Mouse (Mus musculus): ENCODE measurements at regions not wholly inside any gene's neighbourhood (a gene's known extent, or its start where the extent isn't known, plus 50 kb on each side); places are given as distances from the start of the nearest gene placed in this dataset.
"Not testable (repeated sequence)": the region's sequence is repeated elsewhere in the genome, so short reads cannot be mapped to it uniquely, and the experiment has no call there.

DNA sequence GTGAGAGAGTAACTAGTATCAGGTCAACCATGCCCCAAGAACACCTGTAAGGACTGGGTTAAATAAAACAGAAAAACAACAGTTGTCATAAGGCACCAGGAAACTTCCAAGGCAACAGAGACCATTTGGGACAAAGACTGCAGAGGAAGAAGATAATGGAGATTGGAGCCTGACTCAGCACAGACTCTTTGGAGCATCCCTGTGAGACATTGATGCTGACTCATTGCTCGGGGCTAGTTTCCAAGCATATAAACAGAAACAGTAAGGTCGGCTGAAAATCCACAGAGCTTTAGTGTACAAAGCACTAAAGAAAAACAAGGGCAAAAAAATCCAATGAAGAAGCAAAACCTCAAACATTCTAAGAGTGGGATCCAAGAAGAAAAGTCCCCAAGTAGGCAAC is 386.3 kb downstream of the Epm2a start:
- ATAC-seq: no peak
- POLR2A ChIA-PET: no interaction called here
- in situ Hi-C loops (cut with MboI; ENCODE audit: low pct_unique_long_range_greater_than_20kb): no loop called here
- no peaks in the 10 kb centered on the region for H3K27me3 ChIP-seq
- CTCF ChIA-PET: interaction anchor here (1.3 kb wide), 1 partner anchor 23 kb away, joined by 3 read pairs; no protein-coding TSS in a partner anchor
- TF ChIP-seq CTCF (IDR thresholded peaks at IDR 0.05): no peak
- no peak for DNase-seq (ENCODE audit: low read depth, low spot score)

DNA sequence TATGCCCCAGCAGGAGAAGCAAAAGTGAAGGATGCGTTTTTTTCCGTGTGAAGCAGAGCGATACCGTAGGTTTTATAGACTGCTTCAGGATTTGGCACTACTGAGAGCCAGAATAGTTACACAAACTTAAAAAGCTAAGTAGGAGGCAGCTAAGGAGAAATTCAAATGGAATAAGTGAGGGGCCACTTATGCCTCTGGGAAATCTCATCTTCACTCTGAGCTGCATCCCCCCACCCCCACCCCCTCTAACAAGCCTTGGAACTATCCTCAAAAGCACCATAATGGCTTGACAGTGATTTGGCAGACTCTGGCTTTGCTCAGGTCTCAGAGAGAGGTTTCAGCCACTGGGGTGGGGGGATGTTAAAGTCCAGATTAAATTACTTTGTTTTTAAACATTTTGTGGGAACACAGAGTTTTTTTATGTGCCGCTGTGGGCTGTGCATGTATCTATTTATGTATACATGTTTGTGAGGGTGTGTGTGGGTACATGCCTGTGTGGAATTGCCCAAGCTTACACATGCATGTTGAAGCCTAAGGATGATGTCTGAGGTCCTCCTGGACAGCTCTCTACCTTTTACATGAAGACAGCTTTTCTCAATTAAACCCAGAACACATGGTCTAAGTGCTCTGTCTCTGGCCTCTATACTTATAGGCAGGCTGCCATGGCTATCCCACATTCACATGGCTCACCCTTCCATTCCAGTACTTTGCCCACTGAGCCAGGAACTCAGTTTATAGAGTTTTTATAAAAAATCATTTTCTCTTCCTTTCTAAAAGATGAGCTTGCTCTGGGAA is 396.6 kb downstream of the Epm2a start:
- ATAC-seq (no peak), DNase-seq (ENCODE audit: low read depth, low spot score) (no peak)
- ChIA-PET POLR2A (interaction anchor here (0.9 kb wide), 1 partner anchor 275 kb away, joined by 4 read pairs; no protein-coding TSS in a partner anchor), CTCF (interaction anchor here (1.2 kb wide), 1 partner anchor 19 kb away, joined by 3 read pairs; no protein-coding TSS in a partner anchor)
- no peaks in the 10 kb centered on the region for H3K27me3 ChIP-seq
- TF ChIP-seq CTCF (IDR thresholded peaks at IDR 0.05): no peak
- in situ Hi-C loops (cut with MboI; ENCODE audit: low pct_unique_long_range_greater_than_20kb): no loop called here

DNA sequence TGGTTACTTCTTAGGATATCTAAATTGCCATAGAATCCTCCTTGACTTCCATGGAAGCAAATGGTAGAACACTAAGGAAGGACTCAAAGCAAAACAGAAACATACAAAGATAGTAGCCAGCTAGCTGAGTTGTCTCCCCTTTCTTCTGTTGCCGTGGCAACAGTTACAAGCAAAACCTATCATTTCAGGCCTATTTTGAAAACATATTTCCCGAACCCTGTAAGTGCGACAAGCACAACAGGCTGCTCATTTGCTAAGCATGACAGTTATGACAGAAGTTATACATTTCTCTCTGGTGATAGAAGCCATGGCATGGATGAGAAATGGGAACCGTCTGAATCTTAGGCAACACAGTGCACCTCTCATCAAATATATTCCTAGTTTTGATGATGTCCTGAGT is 402.4 kb downstream of the Epm2a start:
- POLR2A ChIA-PET: no interaction called here
- in situ Hi-C loops (cut with MboI; ENCODE audit: low pct_unique_long_range_greater_than_20kb): no loop called here

DNA sequence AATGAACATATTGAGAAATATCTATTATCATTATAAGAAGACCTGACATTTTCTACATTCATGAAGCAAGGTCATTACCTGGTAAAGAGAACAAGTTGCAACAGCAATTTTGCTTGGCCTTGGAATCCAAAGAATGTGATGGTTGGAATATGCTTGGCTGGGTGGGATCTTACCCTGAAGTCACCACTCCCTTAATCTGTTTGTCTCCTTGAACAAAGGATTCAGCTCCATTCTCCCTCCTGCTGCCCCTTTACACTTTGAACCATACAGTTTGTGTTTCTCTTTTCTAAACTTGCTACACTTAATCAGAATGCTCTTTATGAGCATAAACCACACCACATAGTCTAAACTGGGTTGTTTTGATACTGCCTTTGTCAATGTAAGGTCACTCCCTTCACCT is 403.8 kb downstream of the Epm2a start:
- in situ Hi-C loops (cut with MboI; ENCODE audit: low pct_unique_long_range_greater_than_20kb): no loop called here
- ChIA-PET POLR2A (no interaction called here), CTCF (no interaction called here)
- no peak for ATAC-seq
- no peaks in the 10 kb centered on the region for H3K27me3 ChIP-seq
- DNase-seq (ENCODE audit: low read depth, low spot score): no peak
- TF ChIP-seq CTCF (IDR thresholded peaks at IDR 0.05): no peak

More for the DNA sequence above, 402.4 kb downstream of the Epm2a start:
- CTCF ChIA-PET: no interaction called here
- H3K27me3 ChIP-seq: no peaks in the 10 kb centered on the region
- no peak for TF ChIP-seq CTCF (IDR thresholded peaks at IDR 0.05)
- no peak for DNase-seq (ENCODE audit: low read depth, low spot score)
- no peak for ATAC-seq

DNA sequence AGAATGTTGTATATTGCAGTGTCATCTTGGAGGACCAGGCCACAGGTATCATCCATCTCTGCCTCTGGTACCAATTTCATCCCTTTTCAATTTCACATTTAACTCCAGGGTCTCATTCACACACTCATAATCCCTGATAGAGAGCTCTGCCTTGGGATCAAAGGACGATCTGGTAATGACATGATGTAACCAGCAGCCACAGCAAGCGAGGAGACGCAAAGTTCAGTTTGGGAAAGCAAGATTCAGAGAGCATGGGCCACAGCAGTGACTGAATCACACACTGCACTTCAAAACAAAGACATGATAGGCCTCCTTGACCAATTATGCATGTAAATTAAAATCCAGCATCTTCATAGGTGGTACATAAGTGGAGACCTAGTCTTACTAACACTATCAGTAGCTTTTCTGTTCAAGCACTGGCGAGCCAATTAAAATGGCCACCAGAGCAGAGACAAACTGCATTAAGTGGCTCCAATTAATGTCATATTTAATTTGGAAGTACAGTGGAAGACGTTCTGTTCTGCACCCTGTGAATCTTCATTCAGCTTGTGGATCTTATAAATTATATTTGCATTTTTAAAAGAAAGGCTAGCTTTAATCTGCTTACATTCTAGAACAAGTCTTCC is 412.0 kb downstream of the Epm2a start:
- H3K27me3 ChIP-seq: no peaks in the 10 kb centered on the region
- CTCF ChIA-PET: no interaction called here
- in situ Hi-C loops (cut with MboI; ENCODE audit: low pct_unique_long_range_greater_than_20kb): no loop called here
- POLR2A ChIA-PET: no interaction called here
- ATAC-seq (no peak), DNase-seq (ENCODE audit: low read depth, low spot score) (no peak)
- no peak for TF ChIP-seq CTCF (IDR thresholded peaks at IDR 0.05)

DNA sequence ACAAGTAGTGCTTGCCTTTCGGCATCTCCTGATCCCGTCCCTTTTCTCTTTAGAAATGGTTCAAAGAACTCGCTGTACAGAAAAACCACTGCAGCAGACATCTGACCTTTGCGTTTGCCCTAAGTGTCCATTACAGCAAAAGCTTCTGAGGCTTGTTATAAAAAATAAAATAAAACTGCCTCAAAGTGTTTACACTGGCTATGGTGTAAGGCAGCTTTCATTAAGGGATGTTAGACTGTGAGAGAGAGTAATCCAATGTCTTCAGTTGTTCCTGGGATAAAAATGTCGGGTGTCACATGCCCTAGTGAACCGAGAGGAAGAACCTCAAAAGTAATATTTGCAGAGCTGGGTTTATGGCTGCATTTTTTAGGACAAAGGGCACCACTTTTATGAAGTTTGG is 434.7 kb downstream of the Epm2a start:
- POLR2A ChIA-PET: no interaction called here
- in situ Hi-C loops (cut with MboI; ENCODE audit: low pct_unique_long_range_greater_than_20kb): no loop called here
- DNase-seq (ENCODE audit: low read depth, low spot score) (no peak), ATAC-seq (no peak)
- CTCF ChIA-PET: interaction anchor here (2.2 kb wide), 1 partner anchor 9 kb away, joined by 5 read pairs; no protein-coding TSS in a partner anchor
- no peak for TF ChIP-seq CTCF (IDR thresholded peaks at IDR 0.05)
- H3K27me3 ChIP-seq: no peaks in the 10 kb centered on the region

DNA sequence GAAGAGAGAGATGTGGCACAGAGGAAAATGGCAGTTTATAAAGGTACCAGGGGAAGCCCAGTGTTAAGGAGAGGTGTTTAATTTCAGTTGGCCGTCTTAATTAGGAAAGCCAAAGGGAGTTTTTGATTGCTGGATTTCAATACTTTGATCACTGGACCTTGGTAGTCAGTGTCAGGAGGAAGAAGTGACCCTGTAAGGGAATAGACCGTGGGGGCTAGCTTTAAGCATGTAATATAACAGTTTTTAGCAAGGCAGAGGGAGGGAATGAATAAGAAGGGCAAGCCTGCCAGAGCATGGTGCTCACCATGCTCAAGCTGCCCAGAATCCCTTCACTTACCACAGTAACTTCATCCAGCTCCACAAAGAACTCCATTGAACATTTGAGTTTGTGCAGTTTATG is 437.1 kb downstream of the Epm2a start:
- in situ Hi-C loops (cut with MboI; ENCODE audit: low pct_unique_long_range_greater_than_20kb): no loop called here
- no peak for TF ChIP-seq CTCF (IDR thresholded peaks at IDR 0.05)
- ATAC-seq (no peak), DNase-seq (ENCODE audit: low read depth, low spot score) (no peak)
- POLR2A ChIA-PET: no interaction called here
- no peaks in the 10 kb centered on the region for H3K27me3 ChIP-seq
- CTCF ChIA-PET: no interaction called here

DNA sequence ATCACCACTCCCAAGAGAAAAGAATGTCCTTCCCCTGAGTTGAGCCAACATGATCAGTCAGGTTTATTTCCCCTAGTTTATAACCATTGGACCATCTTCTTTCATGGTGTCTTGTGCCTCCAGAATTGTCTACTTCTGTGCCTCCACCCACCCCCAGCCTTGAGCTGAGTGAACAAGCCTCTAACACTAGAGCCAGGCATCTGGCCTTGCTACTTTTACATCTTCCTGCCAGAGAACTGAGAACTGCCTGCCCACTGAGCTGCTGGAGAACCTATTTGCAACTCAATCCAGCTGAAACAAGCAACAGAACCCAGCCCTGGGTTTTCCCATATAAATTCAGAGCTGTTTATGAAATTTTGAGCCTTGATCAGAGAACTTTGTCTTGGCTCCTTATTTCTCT is 444.0 kb downstream of the Epm2a start:
- in situ Hi-C loops (cut with MboI; ENCODE audit: low pct_unique_long_range_greater_than_20kb): no loop called here
- POLR2A ChIA-PET: no interaction called here
- ATAC-seq (no peak), DNase-seq (ENCODE audit: low read depth, low spot score) (no peak)
- TF ChIP-seq CTCF (IDR thresholded peaks at IDR 0.05): no peak
- H3K27me3 ChIP-seq: no peaks in the 10 kb centered on the region
- CTCF ChIA-PET: interaction anchor here (1.9 kb wide), 1 partner anchor 10 kb away, joined by 5 read pairs; no protein-coding TSS in a partner anchor

DNA sequence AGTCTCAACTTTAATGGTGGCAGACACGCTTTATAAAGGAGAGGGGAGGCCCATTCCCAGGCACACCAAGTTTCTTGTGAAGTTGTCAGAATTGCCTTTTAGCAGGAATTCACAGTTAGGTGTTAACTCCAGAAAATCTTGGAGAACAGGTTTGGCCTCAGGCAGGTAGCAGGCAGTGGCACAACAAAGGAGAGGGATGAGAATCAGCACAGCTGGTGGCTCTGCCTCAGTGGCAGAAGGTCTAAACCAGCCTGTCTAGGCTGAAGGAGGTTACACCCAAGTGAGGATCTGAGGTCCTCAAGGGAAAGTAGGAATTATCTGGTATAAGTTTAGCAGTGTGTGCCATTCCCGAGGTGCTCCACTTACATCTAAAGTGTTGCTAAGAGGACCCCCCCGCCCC is 456.3 kb downstream of the Epm2a start:
- no peaks in the 10 kb centered on the region for H3K27me3 ChIP-seq
- CTCF ChIA-PET: interaction anchor here (1.6 kb wide), 1 partner anchor 16 kb away, joined by 3 read pairs; no protein-coding TSS in a partner anchor
- TF ChIP-seq CTCF (IDR thresholded peaks at IDR 0.05): no peak
- DNase-seq (ENCODE audit: low read depth, low spot score) (no peak), ATAC-seq (no peak)
- in situ Hi-C loops (cut with MboI; ENCODE audit: low pct_unique_long_range_greater_than_20kb): no loop called here
- POLR2A ChIA-PET: no interaction called here

DNA sequence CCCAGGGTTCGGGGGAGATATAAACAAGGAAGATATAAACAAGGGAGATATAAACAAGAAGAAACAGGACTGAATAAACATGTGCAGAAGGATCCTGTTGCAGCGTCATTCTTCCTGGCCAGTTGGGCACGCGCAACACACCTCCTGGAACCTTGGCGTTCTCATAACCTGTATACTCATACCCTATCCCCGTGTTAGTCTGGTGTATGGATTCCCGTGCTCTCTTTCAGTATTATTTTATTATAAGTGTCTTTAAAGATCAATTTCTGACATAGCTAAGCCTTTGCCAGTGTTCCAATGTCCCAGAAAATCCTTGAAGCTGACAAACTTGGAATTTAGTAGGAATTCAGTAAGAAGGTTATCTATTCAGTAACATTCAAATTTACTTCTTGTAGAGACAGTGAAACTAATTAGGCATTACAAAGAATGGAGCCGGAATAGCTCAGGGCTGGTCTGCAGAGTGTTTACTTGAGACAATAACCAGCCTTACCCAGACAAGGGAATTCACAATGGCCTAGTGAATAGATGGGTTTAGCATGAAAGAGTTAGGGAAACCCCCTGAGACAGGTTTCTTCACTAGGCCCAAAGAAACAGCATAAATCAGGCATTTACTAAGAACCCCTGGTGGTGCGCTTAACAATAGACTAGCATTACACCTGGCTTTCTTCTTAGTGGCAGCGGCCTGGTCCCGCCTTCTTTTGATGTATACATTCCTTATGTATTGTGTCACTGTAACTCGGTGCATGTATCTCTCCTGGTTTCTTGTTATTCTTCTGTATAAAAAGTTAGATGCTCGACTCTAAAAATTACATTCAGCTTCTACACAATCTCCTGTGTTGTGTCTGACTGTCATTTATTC is 458.4 kb downstream of the Epm2a start:
- POLR2A ChIA-PET; ATAC-seq; CTCF ChIA-PET; DNase-seq (ENCODE audit: low read depth, low spot score); in situ Hi-C loops (cut with MboI; ENCODE audit: low pct_unique_long_range_greater_than_20kb); H3K27me3 ChIP-seq: not testable (repeated sequence)
